Comparison of ENCODE assay signal across 11 mouse cellular contexts in genomic region chr1:167288665-167289538, GRCm38 (mm10). TPM values are rescaled to one million over a fixed set of nuclear protein-coding genes. Genes with fewer than 3 reads are reported as not detected.
DNase-seq lines count a peak whose midpoint lies in the region; ATAC-seq and TF ChIP-seq lines count a peak whose summit lies in the region.
"Had no signal": no experiment of that assay in that cellular context is flagged by ENCODE, and none has a peak within 500 bp of the region (broad histone marks: within the 10 kb centered on the region; RNA-seq: fewer than 3 reads in every experiment).

No protein-coding gene starts in this region.

- 52% methylated on average over 11 of the region's 11 CpGs for WGBS in midbrain, postnatal 0 days
- WGBS in midbrain, embryonic 16.5 days = 47% methylated on average over 11 of the region's 11 CpGs

- peak; percentile 44 for DNase-seq in adrenal gland, postnatal 14 days
- no peak for DNase-seq in adrenal gland, postnatal 25 days
- DNase-seq in midbrain, postnatal 0 days (ENCODE audit: low spot score) = no peak
- no peak for DNase-seq in gastrocnemius, adult 18-20 months (ENCODE audit: low spot score)
- no peak for DNase-seq in cerebellum, adult 8-10 months
- DNase-seq: lung, postnatal 36 days had no signal

- no peak overlapping the region for H3K4me2 ChIP-seq in midbrain, postnatal 0 days (ENCODE audit: low read depth, low read length, poor library complexity, severe bottlenecking)
- no peak overlapping the region for H3K4me2 ChIP-seq in midbrain, embryonic 16.5 days (ENCODE audit: low read length)
- peak overlapping the region; percentile 78 for H3K4me2 ChIP-seq in myocyte (ENCODE audit: low read depth)

- H3K27me3 ChIP-seq in midbrain, postnatal 0 days (ENCODE audit: insufficient read depth, low read length) = no peaks in the 10 kb centered on the region; the same call in 1 of the 2 replicates
- no peaks in the 10 kb centered on the region for H3K27me3 ChIP-seq in midbrain, embryonic 16.5 days (ENCODE audit: control insufficient read depth, insufficient read depth, low read depth, low read length)
- no peaks in the 10 kb centered on the region for H3K27me3 ChIP-seq in myocyte (ENCODE audit: control insufficient read depth, insufficient read depth, insufficient read length)
- H3K27me3 ChIP-seq: stomach, embryonic 15.5 days had no signal

- no peaks in the 10 kb centered on the region for H3K9me3 ChIP-seq in midbrain, postnatal 0 days (ENCODE audit: low read length)
- no peaks in the 10 kb centered on the region for H3K9me3 ChIP-seq in midbrain, embryonic 16.5 days (replicated peaks; ENCODE audit: control insufficient read depth, low read length, poor library complexity, severe bottlenecking)
- H3K9me3 ChIP-seq: stomach, embryonic 15.5 days had no signal

- no peak overlapping the region for H3K27ac ChIP-seq in midbrain, postnatal 0 days (ENCODE audit: low read depth, low read length)
- H3K27ac ChIP-seq in midbrain, embryonic 16.5 days (ENCODE audit: low read length) = no peak overlapping the region
- H3K27ac ChIP-seq: stomach, embryonic 15.5 days had no signal

- no peaks in the 10 kb centered on the region for H3K4me1 ChIP-seq in midbrain, postnatal 0 days (ENCODE audit: insufficient read depth, low read length)
- H3K4me1 ChIP-seq in midbrain, embryonic 16.5 days (ENCODE audit: control insufficient read depth, insufficient read depth, low read length) = peaks cover 12% of the 10 kb centered on the region

- no peak for ATAC-seq in midbrain, postnatal 0 days (ENCODE audit: low FRiP score)
- ATAC-seq in midbrain, embryonic 16.5 days = no peak
- ATAC-seq in erythroid progenitor cell, adult 5-6 weeks (replicated peaks; ENCODE audit: low FRiP score, poor library complexity, severe bottlenecking) = peak; percentile 83
- ATAC-seq: CD4-positive, CD25-positive, alpha-beta regulatory T cell, adult 4 months had no signal

- TF ChIP-seq POLR2A in myocyte (IDR thresholded peaks at IDR 0.05; ENCODE audit: insufficient read length, low read depth) = no peak

- H3K79me2 ChIP-seq in myocyte (ENCODE audit: control insufficient read depth, insufficient read depth) = no peaks in the 10 kb centered on the region

- TF ChIP-seq CTCF in midbrain, postnatal 0 days (IDR thresholded peaks at IDR 0.05) = peak; percentile 33

- H3ac ChIP-seq in myocyte (ENCODE audit: control insufficient read depth, insufficient read length) = no peak overlapping the region

- H3K9ac ChIP-seq in midbrain, postnatal 0 days (replicated peaks; ENCODE audit: low read length, poor library complexity, severe bottlenecking) = no peak overlapping the region
- H3K9ac ChIP-seq in midbrain, embryonic 16.5 days (ENCODE audit: low read depth, low read length) = no peak overlapping the region
- H3K9ac ChIP-seq: stomach, embryonic 15.5 days had no signal

- H3K36me3 ChIP-seq in midbrain, postnatal 0 days (ENCODE audit: insufficient read depth, low read length) = no peaks in the 10 kb centered on the region
- H3K36me3 ChIP-seq in midbrain, embryonic 16.5 days (ENCODE audit: control insufficient read depth, insufficient read depth, low read length) = no peaks in the 10 kb centered on the region
- no peaks in the 10 kb centered on the region for H3K36me3 ChIP-seq in myocyte (ENCODE audit: control insufficient read depth, insufficient read depth)
- H3K36me3 ChIP-seq: stomach, embryonic 15.5 days had no signal

- no peak overlapping the region for H3K4me3 ChIP-seq in midbrain, postnatal 0 days (ENCODE audit: low read depth, low read length)
- no peak overlapping the region for H3K4me3 ChIP-seq in midbrain, embryonic 16.5 days (ENCODE audit: low read depth, low read length)
- H3K4me3 ChIP-seq in myocyte = no peak overlapping the region
- H3K4me3 ChIP-seq: stomach, embryonic 15.5 days had no signal

TF ChIP-seq in myocyte, 11 proteins besides CTCF, POLR2A, EP300 and RAD21:
- TF ChIP-seq MYOD1 (IDR thresholded peaks at IDR 0.05; ENCODE audit: control insufficient read depth in 1 of 3, insufficient read length in 2 of 3, low read depth in 2 of 3) (no peak), REST (IDR thresholded peaks at IDR 0.05; ENCODE audit: insufficient read depth, insufficient read length) (no peak), MYOG (IDR thresholded peaks at IDR 0.05; ENCODE audit: control insufficient read depth in 1 of 3, insufficient read depth in 1 of 3, insufficient read length in 2 of 3, low read depth in 2 of 3) (no peak)
TF ChIP-seq in myocyte: peak in this region for 0.

RNA-seq across cellular contexts. Expression of gene Uck2, which starts 3.8 kb away (rescaled TPM):
- 65.8 and 74.6 TPM in 2 replicates for total RNA-seq in adrenal gland, postnatal 14 days (2021)
- total RNA-seq in adrenal gland, postnatal 25 days (2021) = 47.5 and 53.1 TPM in 2 replicates
- 54.4 and 74.2 TPM in 2 replicates for total RNA-seq in midbrain, postnatal 0 days (2014; rRNA removed)
- polyA plus RNA-seq in midbrain, postnatal 0 days (2015; fragmentation: Nextera tagmentation; extraction: Ambion mirVana) = 32.7 and 42.7 TPM in 2 replicates
- polyA plus RNA-seq in midbrain, embryonic 16.5 days (2015; fragmentation: Nextera tagmentation; extraction: Ambion mirVana) = 48.9 and 52.3 TPM in 2 replicates
- total RNA-seq in erythroid progenitor cell, adult 5-6 weeks (2015; ENCODE audit: low replicate concordance) = 17.7 and 24.7 TPM in 2 replicates
- total RNA-seq in erythroid progenitor cell, adult 5-6 weeks (2017; ENCODE audit: low replicate concordance) = 10.4 and 24.8 TPM in 2 replicates
- polyA plus RNA-seq in myocyte (2012; fragmentation: generic; extraction: Trizol) = 66.7 TPM
- total RNA-seq in gastrocnemius, adult 18-20 months (2021) = 10 to 100 TPM; 14.9 to 17.8 TPM

RNA-seq across cellular contexts. Expression of gene Tmco1, which starts 19.3 kb away (rescaled TPM):
- 109 and 120 TPM in 2 replicates for total RNA-seq in adrenal gland, postnatal 14 days (2021)
- 151 and 164 TPM in 2 replicates for total RNA-seq in adrenal gland, postnatal 25 days (2021)
- total RNA-seq in midbrain, postnatal 0 days (2014; rRNA removed) = 40.7 and 52.5 TPM in 2 replicates
- polyA plus RNA-seq in midbrain, postnatal 0 days (2015; fragmentation: Nextera tagmentation; extraction: Ambion mirVana) = 74.4 and 74.9 TPM in 2 replicates
- 81.2 and 84.4 TPM in 2 replicates for polyA plus RNA-seq in midbrain, embryonic 16.5 days (2015; fragmentation: Nextera tagmentation; extraction: Ambion mirVana)
- total RNA-seq in erythroid progenitor cell, adult 5-6 weeks (2015; ENCODE audit: low replicate concordance) = 70.0 and 132 TPM in 2 replicates
- total RNA-seq in erythroid progenitor cell, adult 5-6 weeks (2017; ENCODE audit: low replicate concordance) = 78.2 and 81.5 TPM in 2 replicates
- polyA plus RNA-seq in myocyte (2012; fragmentation: generic; extraction: Trizol) = 57.2 TPM
- 10 to 100 TPM; 35.2 to 39.3 TPM for total RNA-seq in gastrocnemius, adult 18-20 months (2021)
